Mouse (Mus musculus) spleen, adult 2 months (tissue): ENCODE data around the gene Etaa1.
A peak's percentile ranks its signal among the peaks of the same experiment; 100 is the strongest.

Experiments
- CTCF ChIP-seq: fragments of 200-500 bp; IDR thresholded peaks from 2 replicates; pipeline ENCODE4 v1.5.1; 2011; ENCODE audit warnings: mild to moderate bottlenecking, inconsistent platforms; ENCODE audit not compliant: insufficient read depth, insufficient read length, insufficient replicate concordance; ENCODE audit errors: extremely low read depth
- POLR2A ChIP-seq: fragments of 200-500 bp; IDR thresholded peaks from 2 replicates; pipeline ENCODE4 v1.6.1; 2011; ENCODE audit warnings: low read depth, low read length, inconsistent platforms

- TF ChIP-seq CTCF (no peak), POLR2A (peak; percentile 37; the same call in 1 of the 2 replicates)
These were observed at the start of gene Etaa1 for GRCm38 (mm10) chr11:17953231-17954134.
